Mouse (Mus musculus): ENCODE results near the gene Endov. TPM values are rescaled to one million over a fixed set of nuclear protein-coding genes. Genes with fewer than 3 reads are reported as not detected.

Endov gene
- total and polyA plus RNA-seq, 3 experiments, result 13.0 to 18.5 (median 13.3) TPM

GRCm38 (mm10) chr11:119552902-119553802, 62.0 kb downstream of the Endov start:
- H3K4me3 ChIP-seq (replicated peaks in 1 of 3; ENCODE audit: low read depth in 2 of 3, low read length in 2 of 3, poor library complexity in 1 of 3), result no peak overlapping the region
- dilution Hi-C loops (cut with MboI; ENCODE audit: extremely low pct_ligation_motif_present, extremely low pct_unique_long_range_greater_than_20kb, low sequenced_read_pairs) (no loop called here), in situ Hi-C loops (cut with MboI; ENCODE audit: low pct_ligation_motif_present, low pct_unique_long_range_greater_than_20kb, low sequenced_read_pairs) (no loop called here)
- H3K4me1 ChIP-seq (ENCODE audit: control insufficient read depth in 1 of 2, insufficient read depth in 2 of 2), result peaks cover 0 to 3% of the 10 kb centered on the region in 2 experiments; a peak in 1 of 4 replicates
- H3K9me3 ChIP-seq (replicated peaks; ENCODE audit: low read length), result peaks cover 16% of the 10 kb centered on the region
- H3K36me3 ChIP-seq (replicated peaks in 1 of 2; ENCODE audit: control insufficient read depth in 1 of 2, insufficient read depth in 1 of 2, low read length in 1 of 2), result no peaks in the 10 kb centered on the region
- no peak overlapping the region for H3K27ac ChIP-seq (ENCODE audit: insufficient read depth, low read depth)
- no peak for TF ChIP-seq NRF1 (IDR thresholded peaks at IDR 0.05; ENCODE audit: low read depth, low read length)
- TF ChIP-seq USF1 (IDR thresholded peaks at IDR 0.05; ENCODE audit: low read depth, low read length), result no peak
- TF ChIP-seq RAD21 (IDR thresholded peaks at IDR 0.05; ENCODE audit: low read depth, low read length), result no peak
- TF ChIP-seq UBTF (IDR thresholded peaks at IDR 0.05; ENCODE audit: low read depth, low read length), result no peak
- no peak for TF ChIP-seq ZKSCAN1 (IDR thresholded peaks at IDR 0.05; ENCODE audit: borderline replicate concordance, low read depth, low read length)
- H3K27me3 ChIP-seq (replicated peaks), result peaks cover 65% of the 10 kb centered on the region
- no peaks in the 10 kb centered on the region for H3K79me2 ChIP-seq (replicated peaks; ENCODE audit: control insufficient read depth, extremely low read depth, insufficient read depth, poor library complexity, severe bottlenecking)
- DNase-seq (ENCODE audit: extremely low read depth), result no peak
- no peak overlapping the region for H3K4me2 ChIP-seq (ENCODE audit: insufficient read depth, low read depth, poor library complexity, severe bottlenecking)
- no peak overlapping the region for H3K9ac ChIP-seq (ENCODE audit: insufficient read depth, low read depth)

- H3K9me3 ChIP-seq (replicated peaks; ENCODE audit: low read length), result peaks cover under 1% of the 10 kb centered on the region
- H3K9ac ChIP-seq (ENCODE audit: insufficient read depth, low read depth), result no peak overlapping the region
- peaks cover 0 to 3% of the 10 kb centered on the region in 2 experiments; a peak in 1 of 4 replicates for H3K4me1 ChIP-seq (ENCODE audit: control insufficient read depth in 1 of 2, insufficient read depth in 2 of 2)
- no peak overlapping the region for H3K4me2 ChIP-seq (ENCODE audit: insufficient read depth, low read depth, poor library complexity, severe bottlenecking)
- no peak for TF ChIP-seq POLR2AphosphoS2 (IDR thresholded peaks at IDR 0.05; ENCODE audit: low read depth, low read length)
- no peak for TF ChIP-seq JUND (conservative IDR thresholded peaks at IDR 0.05; ENCODE audit: low read depth, low read length)
- H3K36me3 ChIP-seq (replicated peaks in 1 of 2; ENCODE audit: control insufficient read depth in 1 of 2, insufficient read depth in 1 of 2, low read length in 1 of 2), result no peaks in the 10 kb centered on the region
- H3K27ac ChIP-seq (ENCODE audit: insufficient read depth, low read depth), result no peak overlapping the region
- dilution Hi-C loops (cut with MboI; ENCODE audit: extremely low pct_ligation_motif_present, extremely low pct_unique_long_range_greater_than_20kb, low sequenced_read_pairs) (no loop called here), in situ Hi-C loops (cut with MboI; ENCODE audit: low pct_ligation_motif_present, low pct_unique_long_range_greater_than_20kb, low sequenced_read_pairs) (no loop called here)
- H3K27me3 ChIP-seq (replicated peaks), result peaks cover 75% of the 10 kb centered on the region
- DNase-seq (ENCODE audit: extremely low read depth), result no peak
- H3K4me3 ChIP-seq (replicated peaks in 1 of 3; ENCODE audit: low read depth in 2 of 3, low read length in 2 of 3, poor library complexity in 1 of 3), result no peak overlapping the region
- H3K79me2 ChIP-seq (replicated peaks; ENCODE audit: control insufficient read depth, extremely low read depth, insufficient read depth, poor library complexity, severe bottlenecking), result no peaks in the 10 kb centered on the region
Observed at GRCm38 (mm10) chr11:119554706-119555105, 63.6 kb downstream of the Endov start.

GRCm38 (mm10) chr11:119555170-119555569, 64.0 kb downstream of the Endov start:
- dilution Hi-C loops (cut with MboI; ENCODE audit: extremely low pct_ligation_motif_present, extremely low pct_unique_long_range_greater_than_20kb, low sequenced_read_pairs), result no loop called here
- Histone ChIP-seq H3K36me3 (replicated peaks in 1 of 2; ENCODE audit: control insufficient read depth in 1 of 2, insufficient read depth in 1 of 2, low read length in 1 of 2) (no peaks in the 10 kb centered on the region), H3K4me1 (ENCODE audit: control insufficient read depth in 1 of 2, insufficient read depth in 2 of 2) (peaks cover 0 to 6% of the 10 kb centered on the region in 2 experiments; a peak in 1 of 4 replicates), H3K9me3 (replicated peaks; ENCODE audit: low read length) (no peaks in the 10 kb centered on the region), H3K79me2 (replicated peaks; ENCODE audit: control insufficient read depth, extremely low read depth, insufficient read depth, poor library complexity, severe bottlenecking) (no peaks in the 10 kb centered on the region), H3K27me3 (replicated peaks) (peaks cover 79% of the 10 kb centered on the region), H3K9ac (ENCODE audit: insufficient read depth, low read depth) (no peak overlapping the region), H3K27ac (ENCODE audit: insufficient read depth, low read depth) (no peak overlapping the region), H3K4me2 (ENCODE audit: insufficient read depth, low read depth, poor library complexity, severe bottlenecking) (no peak overlapping the region), H3K4me3 (replicated peaks in 1 of 3; ENCODE audit: low read depth in 2 of 3, low read length in 2 of 3, poor library complexity in 1 of 3) (no peak overlapping the region)
- in situ Hi-C loops (cut with MboI; ENCODE audit: low pct_ligation_motif_present, low pct_unique_long_range_greater_than_20kb, low sequenced_read_pairs), result no loop called here
- no peak for TF ChIP-seq JUND (conservative IDR thresholded peaks at IDR 0.05; ENCODE audit: low read depth, low read length)
- TF ChIP-seq ZKSCAN1 (IDR thresholded peaks at IDR 0.05; ENCODE audit: borderline replicate concordance, low read depth, low read length), result no peak
- TF ChIP-seq ETS1 (conservative IDR thresholded peaks at IDR 0.05; ENCODE audit: low read depth, low read length), result no peak
- no peak for TF ChIP-seq HCFC1 (IDR thresholded peaks at IDR 0.05; ENCODE audit: low read depth, low read length)
- TF ChIP-seq NELFE (IDR thresholded peaks at IDR 0.05; ENCODE audit: low read depth, low read length), result no peak
- TF ChIP-seq RCOR1 (conservative IDR thresholded peaks at IDR 0.05; ENCODE audit: low read depth, low read length), result no peak
- no peak for TF ChIP-seq ELF1 (IDR thresholded peaks at IDR 0.05; ENCODE audit: low read depth, low read length)
- no peak for TF ChIP-seq ZNF384 (IDR thresholded peaks at IDR 0.05; ENCODE audit: low read depth, low read length)
- TF ChIP-seq MXI1 (IDR thresholded peaks at IDR 0.05; ENCODE audit: low read depth, low read length), result no peak
- no peak for TF ChIP-seq EP300 (IDR thresholded peaks at IDR 0.05; ENCODE audit: low read length)
- no peak for DNase-seq (ENCODE audit: extremely low read depth)
